Mouse (Mus musculus) brain, embryonic 14.5 days (tissue): Measurements from ENCODE around the gene Gdf2.

Experiments
- CTCF ChIP-seq: fragments of 200-500 bp; IDR thresholded peaks from 2 replicates; pipeline ENCODE4 v1.5.1; 2012; ENCODE audit warnings: inconsistent platforms, mild to moderate bottlenecking, moderate library complexity, borderline replicate concordance; ENCODE audit not compliant: insufficient read depth, insufficient read length; ENCODE audit errors: extremely low read depth
- POLR2A ChIP-seq: fragments of 200-500 bp; IDR thresholded peaks from 2 replicates; pipeline ENCODE4 v1.6.1; 2012; ENCODE audit warnings: mild to moderate bottlenecking, inconsistent platforms, borderline replicate concordance; ENCODE audit not compliant: poor library complexity, insufficient read depth, insufficient read length, severe bottlenecking; ENCODE audit errors: extremely low read depth

- TF ChIP-seq POLR2A (no peak), CTCF (no peak)
These were observed 26.6 kb upstream of the Gdf2 start for GRCm38 (mm10) chr14:33914206-33914605.
